Mouse (Mus musculus): ENCODE data around the gene Cttn. TPM values are rescaled to one million over a fixed set of nuclear protein-coding genes. Genes with fewer than 3 reads are reported as not detected.

Cttn gene
- polyA plus RNA-seq, 1 experiment from 2014 or later: 44.8 TPM

DNA sequence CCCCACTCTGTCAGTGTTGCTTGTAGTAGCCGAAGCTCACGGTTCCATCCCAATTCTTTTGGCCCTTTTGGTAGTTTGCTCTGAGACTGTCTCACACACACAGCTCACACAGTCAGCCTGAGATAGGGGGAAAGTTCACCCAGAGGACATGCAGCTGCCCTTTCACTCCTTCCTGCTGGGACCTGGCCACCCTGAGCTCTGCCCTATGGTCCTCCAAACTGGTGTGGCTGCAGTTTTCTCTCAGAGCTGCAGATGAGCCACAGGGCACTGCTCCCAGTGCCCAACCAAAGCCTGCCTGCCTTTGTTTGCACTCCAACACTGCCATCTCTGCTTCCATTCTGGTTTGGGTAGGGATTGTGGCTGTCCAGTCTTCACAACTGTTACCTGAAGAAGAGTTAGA is 81.1 kb downstream of the Cttn start:
- no peak overlapping the region for H3K4me3 ChIP-seq (replicated peaks)
- ATAC-seq (ENCODE audit: low read depth) (no peak), DNase-seq (no peak)
- WGBS (ENCODE audit: insufficient replicate concordance): 78% methylated on average over 2 of the region's 2 CpGs
- H3K9ac ChIP-seq: no peak overlapping the region
- no peaks in the 10 kb centered on the region for H3K36me3 ChIP-seq
- H3K27ac ChIP-seq: no peak overlapping the region
- H3K27me3 ChIP-seq: no peaks in the 10 kb centered on the region
- H3K4me2 ChIP-seq: no peak overlapping the region
- no peaks in the 10 kb centered on the region for H3K9me3 ChIP-seq (replicated peaks)
- H3K4me1 ChIP-seq (replicated peaks): no peaks in the 10 kb centered on the region

GRCm38 (mm10) chr7:144387537-144387936 is 83.3 kb downstream of the Cttn start:
- ATAC-seq (ENCODE audit: low read depth) (no peak), DNase-seq (no peak)
- Histone ChIP-seq H3K9me3 (replicated peaks) (no peaks in the 10 kb centered on the region), H3K4me2 (no peak overlapping the region), H3K4me1 (replicated peaks) (no peaks in the 10 kb centered on the region), H3K4me3 (replicated peaks) (no peak overlapping the region), H3K9ac (no peak overlapping the region), H3K36me3 (no peaks in the 10 kb centered on the region), H3K27ac (no peak overlapping the region), H3K27me3 (no peaks in the 10 kb centered on the region)
- WGBS (ENCODE audit: insufficient replicate concordance): 79% methylated on average over 6 of the region's 6 CpGs

Other genes starting within 250 kb of the Cttn start
- gene Ppfia1, start 82.7 kb upstream of the Cttn start, polyA plus RNA-seq (2015; fragmentation: Nextera tagmentation; extraction: Ambion mirVana): 14.1 and 20.0 TPM in 2 replicates
- 5.7 and 6.2 TPM in 2 replicates for gene Fadd, start 111.5 kb upstream of the Cttn start, polyA plus RNA-seq (2015; fragmentation: Nextera tagmentation; extraction: Ambion mirVana)